In genomic region chr5:90790074-90790502, GRCm38 (mm10) we compare ENCODE assay signal across 25 mouse cellular contexts. TPM values are rescaled to one million over a fixed set of nuclear protein-coding genes. Genes with fewer than 3 reads are reported as not detected.
DNase-seq lines count a peak whose midpoint lies in the region; ATAC-seq and TF ChIP-seq lines count a peak whose summit lies in the region.
"Had no signal": no experiment of that assay in that cellular context is flagged by ENCODE, and none has a peak within 500 bp of the region (broad histone marks: within the 10 kb centered on the region; RNA-seq: fewer than 3 reads in every experiment).

No protein-coding gene starts in this region.

- H3K36me3 ChIP-seq in kidney, embryonic 15.5 days: no peaks in the 10 kb centered on the region
- no peaks in the 10 kb centered on the region for H3K36me3 ChIP-seq in limb, embryonic 14.5 days (ENCODE audit: control insufficient read depth, insufficient read depth, low read length)
- H3K36me3 ChIP-seq: embryonic facial prominence, embryonic 10.5 days; heart, embryonic 12.5 days; liver, embryonic 12.5 days had no signal

- peak; percentile 78 for ATAC-seq in kidney, embryonic 15.5 days (replicated peaks; ENCODE audit: low FRiP score)
- peak; percentile 10; the same call in 1 of the 2 replicates for ATAC-seq in granulocyte monocyte progenitor cell, adult 5-6 weeks (replicated peaks; ENCODE audit: poor library complexity, severe bottlenecking)
- peak; percentile 66 for ATAC-seq in limb, embryonic 14.5 days (ENCODE audit: low FRiP score, low read depth)
- ATAC-seq: forebrain, embryonic 16.5 days; inflammation-experienced regulatory T-cells, adult 6 months; liver, embryonic 12.5 days had no signal

- no peak overlapping the region for H3K9ac ChIP-seq in kidney, embryonic 15.5 days
- H3K9ac ChIP-seq in limb, embryonic 14.5 days (ENCODE audit: low read depth, low read length, severe bottlenecking): no peak overlapping the region
- H3K9ac ChIP-seq: heart, embryonic 12.5 days; liver, embryonic 12.5 days had no signal

- TF ChIP-seq POLR2A in limb, embryonic 14.5 days (IDR thresholded peaks at IDR 0.05; ENCODE audit: borderline replicate concordance, extremely low read depth, insufficient read depth, insufficient read length): no peak

- DNase-seq in kidney, adult 18-20 months: no peak
- DNase-seq in limb, embryonic 14.5 days (ENCODE audit: low spot score): peak; percentile 27
- DNase-seq in lung, postnatal 25 days (ENCODE audit: low spot score): peak; percentile 63
- DNase-seq in retina, embryonic 14.5 days (ENCODE audit: low spot score): no peak
- no peak for DNase-seq in cerebellum, adult 18-20 months
- no peak for DNase-seq in adrenal gland, postnatal 10 days
- DNase-seq: cerebellum, adult 8-10 months; gastrocnemius, postnatal 10 days; right cerebral cortex, adult 18-20 months; thymus, adult 2 months had no signal

- no peaks in the 10 kb centered on the region for H3K9me3 ChIP-seq in kidney, embryonic 15.5 days (replicated peaks)
- no peaks in the 10 kb centered on the region for H3K9me3 ChIP-seq in limb, embryonic 14.5 days (ENCODE audit: control insufficient read depth, low read length)
- H3K9me3 ChIP-seq: embryonic facial prominence, embryonic 10.5 days; heart, embryonic 12.5 days; liver, embryonic 12.5 days; megakaryocyte, embryonic 14.5 days had no signal

- no peaks in the 10 kb centered on the region for H3K27me3 ChIP-seq in kidney, embryonic 15.5 days
- H3K27me3 ChIP-seq in limb, embryonic 14.5 days (ENCODE audit: control insufficient read depth, insufficient read depth, low read length): no peaks in the 10 kb centered on the region
- H3K27me3 ChIP-seq: heart, embryonic 12.5 days; liver, embryonic 12.5 days; megakaryocyte, embryonic 14.5 days had no signal

- peak overlapping the region; percentile 72 for H3K27ac ChIP-seq in kidney, embryonic 15.5 days
- no peak overlapping the region for H3K27ac ChIP-seq in limb, embryonic 14.5 days (replicated peaks; ENCODE audit: low read depth, low read length)
- H3K27ac ChIP-seq: embryonic facial prominence, embryonic 10.5 days; liver, embryonic 12.5 days had no signal

- 0 out of 2 replicates have a peak overlapping the region, but pooled peaks have one; percentile 9 for H3K4me3 ChIP-seq in kidney, embryonic 15.5 days (replicated peaks)
- no peak overlapping the region for H3K4me3 ChIP-seq in limb, embryonic 14.5 days (replicated peaks; ENCODE audit: low read length)
- H3K4me3 ChIP-seq: embryonic facial prominence, embryonic 10.5 days; erythroblast, embryonic 14.5 days; heart, embryonic 12.5 days; liver, embryonic 12.5 days had no signal

- whole genome bisulfite sequencing in kidney, embryonic 15.5 days: 14% methylated on average over 8 of the region's 8 CpGs
- 9% methylated on average over 8 of the region's 8 CpGs for WGBS in limb, embryonic 14.5 days

- H3K4me2 ChIP-seq in kidney, embryonic 15.5 days: peak overlapping the region; percentile 41
- no peak overlapping the region; the same call in 1 of the 2 replicates for H3K4me2 ChIP-seq in limb, embryonic 14.5 days (replicated peaks; ENCODE audit: low read depth, low read length, severe bottlenecking)
- H3K4me2 ChIP-seq: heart, embryonic 12.5 days; liver, embryonic 12.5 days had no signal

- peaks cover 24% of the 10 kb centered on the region for H3K4me1 ChIP-seq in kidney, embryonic 15.5 days
- H3K4me1 ChIP-seq in limb, embryonic 14.5 days (ENCODE audit: control insufficient read depth, insufficient read depth, low read length): peaks cover 13% of the 10 kb centered on the region
- H3K4me1 ChIP-seq: liver, embryonic 12.5 days had no signal

RNA-seq across cellular contexts. Expression of gene Cxcl3, which starts 4.2 kb away (rescaled TPM):
- not detected in 2 replicates for polyA plus RNA-seq in kidney, embryonic 15.5 days (2015; fragmentation: Nextera tagmentation; extraction: Ambion mirVana)
- not detected in 2 replicates for total RNA-seq in granulocyte monocyte progenitor cell, adult 5-6 weeks (2014; fragmentation: Nextera tagmentation)
- 0.21 TPM in 1 of 2 replicates, not detected in the other for total RNA-seq in granulocyte monocyte progenitor cell, adult 5-6 weeks (2017)
- 0.40 and 0.63 TPM in 2 replicates for polyA plus RNA-seq in limb, embryonic 14.5 days (2012; rRNA removed)
- polyA plus RNA-seq in limb, embryonic 14.5 days (2014; fragmentation: Nextera tagmentation; extraction: Ambion mirVana): 0.66 TPM in 1 of 2 replicates, not detected in the other
- total RNA-seq in adrenal gland, postnatal 10 days (2021): not detected
- total RNA-seq: adrenal gland, adult 2 months; gastrocnemius, postnatal 10 days; hematopoietic stem cell, adult 5-6 weeks; monocyte, adult 5-6 weeks had no signal
- polyA plus RNA-seq: C2C12; heart, embryonic 12.5 days; liver, embryonic 12.5 days; neural tube, embryonic 14.5 days; stomach, embryonic 14.5 days had no signal

RNA-seq across cellular contexts. Expression of gene Cxcl15, which starts 4.2 kb away (rescaled TPM):
- 0.06 and 0.08 TPM in 2 replicates for polyA plus RNA-seq in kidney, embryonic 15.5 days (2015; fragmentation: Nextera tagmentation; extraction: Ambion mirVana)
- total RNA-seq in granulocyte monocyte progenitor cell, adult 5-6 weeks (2014; fragmentation: Nextera tagmentation): not detected in 2 replicates
- total RNA-seq in granulocyte monocyte progenitor cell, adult 5-6 weeks (2017): not detected in 2 replicates
- polyA plus RNA-seq in limb, embryonic 14.5 days (2012; rRNA removed): 0.09 and 0.28 TPM in 2 replicates
- 0.33 and 0.44 TPM in 2 replicates for polyA plus RNA-seq in limb, embryonic 14.5 days (2014; fragmentation: Nextera tagmentation; extraction: Ambion mirVana)
- total RNA-seq in adrenal gland, postnatal 10 days (2021): not detected
- total RNA-seq: adrenal gland, adult 2 months; gastrocnemius, postnatal 10 days; hematopoietic stem cell, adult 5-6 weeks; monocyte, adult 5-6 weeks had no signal
- polyA plus RNA-seq: adrenal gland, adult 2 months; C2C12; embryonic facial prominence, embryonic 10.5 days; erythroblast, embryonic 14.5 days; forebrain, embryonic 16.5 days; heart, embryonic 12.5 days; inflammation-experienced regulatory T-cells, adult 6 months; liver, embryonic 12.5 days; neural tube, embryonic 14.5 days had no signal

RNA-seq across cellular contexts. Expression of gene Pf4, which starts 17.9 kb away (rescaled TPM):
- 37.4 and 38.0 TPM in 2 replicates for polyA plus RNA-seq in kidney, embryonic 15.5 days (2015; fragmentation: Nextera tagmentation; extraction: Ambion mirVana)
- 5.8 TPM in 1 of 2 replicates, not detected in the other for total RNA-seq in granulocyte monocyte progenitor cell, adult 5-6 weeks (2014; fragmentation: Nextera tagmentation)
- total RNA-seq in granulocyte monocyte progenitor cell, adult 5-6 weeks (2017): 2.4 and 6.6 TPM in 2 replicates
- polyA plus RNA-seq in limb, embryonic 14.5 days (2012; rRNA removed): 41.2 and 50.2 TPM in 2 replicates
- 59.7 and 77.5 TPM in 2 replicates for polyA plus RNA-seq in limb, embryonic 14.5 days (2014; fragmentation: Nextera tagmentation; extraction: Ambion mirVana)
- 10 to 100 TPM; 27.3 to 27.8 TPM for total RNA-seq in adrenal gland, postnatal 10 days (2021)
- polyA plus RNA-seq: C2C12; inflammation-experienced regulatory T-cells, adult 6 months had no signal

RNA-seq across cellular contexts. Expression of gene Ppbp, which starts 21.8 kb away (rescaled TPM):
- polyA plus RNA-seq in kidney, embryonic 15.5 days (2015; fragmentation: Nextera tagmentation; extraction: Ambion mirVana): 1.8 and 3.0 TPM in 2 replicates
- total RNA-seq in granulocyte monocyte progenitor cell, adult 5-6 weeks (2014; fragmentation: Nextera tagmentation): not detected in 2 replicates
- not detected in 2 replicates for total RNA-seq in granulocyte monocyte progenitor cell, adult 5-6 weeks (2017)
- polyA plus RNA-seq in limb, embryonic 14.5 days (2012; rRNA removed): 1.6 and 3.0 TPM in 2 replicates
- polyA plus RNA-seq in limb, embryonic 14.5 days (2014; fragmentation: Nextera tagmentation; extraction: Ambion mirVana): 3.0 and 3.2 TPM in 2 replicates
- 1 to 10 TPM; 4.4 to 5.8 TPM for total RNA-seq in adrenal gland, postnatal 10 days (2021)
- polyA plus RNA-seq: neural tube, embryonic 14.5 days had no signal

RNA-seq across cellular contexts. Expression of gene Cxcl5, which starts 30.9 kb away (rescaled TPM):
- polyA plus RNA-seq in kidney, embryonic 15.5 days (2015; fragmentation: Nextera tagmentation; extraction: Ambion mirVana): not detected in 2 replicates
- not detected in 2 replicates for total RNA-seq in granulocyte monocyte progenitor cell, adult 5-6 weeks (2014; fragmentation: Nextera tagmentation)
- not detected in 2 replicates for total RNA-seq in granulocyte monocyte progenitor cell, adult 5-6 weeks (2017)
- 1.3 and 1.4 TPM in 2 replicates for polyA plus RNA-seq in limb, embryonic 14.5 days (2012; rRNA removed)
- polyA plus RNA-seq in limb, embryonic 14.5 days (2014; fragmentation: Nextera tagmentation; extraction: Ambion mirVana): 1.4 and 2.4 TPM in 2 replicates
- not detected for total RNA-seq in adrenal gland, postnatal 10 days (2021)
- total RNA-seq: adrenal gland, adult 2 months; gastrocnemius, postnatal 10 days; hematopoietic stem cell, adult 5-6 weeks; monocyte, adult 5-6 weeks had no signal
- polyA plus RNA-seq: adrenal gland, adult 2 months; erythroblast, embryonic 14.5 days; heart, embryonic 12.5 days; inflammation-experienced regulatory T-cells, adult 6 months had no signal

Comparison
In these comparisons a context has a peak if more than half of its experiments do, and no peak if none do; other contexts are left out.
1. ATAC-seq: peak in every context shown above with its lines; median percentile 78 in kidney, embryonic 15.5 days; 66 in limb, embryonic 14.5 days; 10 in granulocyte monocyte progenitor cell, adult 5-6 weeks.
2. DNase-seq: peak in limb, embryonic 14.5 days (single experiment) and lung, postnatal 25 days (single experiment); none in kidney, adult 18-20 months (single experiment), retina, embryonic 14.5 days (single experiment), cerebellum, adult 18-20 months (0 of 2) and adrenal gland, postnatal 10 days (single experiment).